Mouse (Mus musculus) CH12F3 (cell line): Measurements from ENCODE around the gene Fam69b.

Experiments
- in situ Hi-C: fragments of 300-500 bp; cut with MboI; formaldehyde crosslinking; loops from 2 replicates; pipeline ENCODE4 v1.14.3; 2020; ENCODE audit warnings: low sequenced_read_pairs

Fam69b gene

DNA sequence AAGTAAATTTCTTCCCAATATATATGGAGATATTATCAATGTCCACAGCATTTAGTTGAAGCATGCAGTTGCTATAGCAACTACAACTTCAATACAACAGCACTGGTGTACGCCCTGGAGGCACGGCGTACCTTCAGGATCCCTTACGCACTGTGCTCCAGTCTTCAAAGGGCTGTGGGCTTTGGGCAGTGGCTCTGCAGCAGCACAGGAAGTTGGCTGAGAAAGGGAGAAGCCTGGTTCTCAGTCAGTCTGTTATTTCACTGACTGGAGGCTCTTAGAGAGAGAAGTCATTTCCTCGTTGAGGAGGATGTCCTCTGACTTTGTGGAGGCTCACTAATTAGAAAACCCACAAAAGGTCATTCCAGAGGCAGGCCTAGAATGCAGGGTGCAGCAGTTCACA lies 5.3 kb upstream of the Fam69b start:
- in situ Hi-C loops: no loop called here

DNA sequence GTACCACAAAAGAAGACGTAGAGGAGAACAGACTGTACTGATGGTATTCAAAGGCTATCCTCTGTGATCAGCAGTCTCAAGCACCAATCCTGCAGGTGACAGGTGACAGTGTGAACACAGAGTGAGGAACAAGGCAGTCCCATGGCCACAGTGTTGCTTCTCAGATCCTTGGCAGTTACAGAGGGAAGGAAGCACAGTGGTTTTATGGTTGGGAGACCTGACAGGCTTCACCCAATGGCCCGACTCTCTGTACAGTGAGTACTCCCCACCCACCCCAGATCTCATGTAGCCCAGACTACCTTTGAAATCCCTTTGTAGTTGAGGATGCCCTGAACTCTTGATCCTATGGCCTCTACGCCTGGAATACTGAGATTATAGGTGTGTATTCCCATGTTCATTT lies 2.8 kb upstream of the Fam69b start:
- in situ Hi-C loops: no loop called here

DNA sequence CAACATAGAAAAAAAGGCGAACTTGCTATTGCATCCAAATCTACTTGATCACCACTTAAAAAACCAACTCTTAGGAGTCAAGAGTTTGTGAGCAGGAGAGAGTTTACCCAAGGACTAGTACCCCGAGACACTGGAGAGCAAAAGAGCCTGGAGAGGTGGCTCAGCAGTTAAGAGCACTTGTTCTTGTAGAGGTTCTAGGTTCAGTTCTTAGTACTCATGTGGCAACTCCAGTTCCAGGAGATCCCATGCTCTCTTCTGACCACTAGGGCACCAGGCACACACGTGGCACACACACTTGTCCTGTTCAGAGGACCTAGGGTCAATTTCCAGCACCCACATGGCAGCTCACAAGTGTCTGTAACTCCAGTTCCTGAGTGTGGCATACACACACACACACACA lies 2.2 kb upstream of the Fam69b start:
- in situ Hi-C loops: no loop called here

- in situ Hi-C loops: no loop called here
These were observed 658 bp downstream of the Fam69b start for GRCm38 (mm10) chr2:26628792-26629437.

DNA sequence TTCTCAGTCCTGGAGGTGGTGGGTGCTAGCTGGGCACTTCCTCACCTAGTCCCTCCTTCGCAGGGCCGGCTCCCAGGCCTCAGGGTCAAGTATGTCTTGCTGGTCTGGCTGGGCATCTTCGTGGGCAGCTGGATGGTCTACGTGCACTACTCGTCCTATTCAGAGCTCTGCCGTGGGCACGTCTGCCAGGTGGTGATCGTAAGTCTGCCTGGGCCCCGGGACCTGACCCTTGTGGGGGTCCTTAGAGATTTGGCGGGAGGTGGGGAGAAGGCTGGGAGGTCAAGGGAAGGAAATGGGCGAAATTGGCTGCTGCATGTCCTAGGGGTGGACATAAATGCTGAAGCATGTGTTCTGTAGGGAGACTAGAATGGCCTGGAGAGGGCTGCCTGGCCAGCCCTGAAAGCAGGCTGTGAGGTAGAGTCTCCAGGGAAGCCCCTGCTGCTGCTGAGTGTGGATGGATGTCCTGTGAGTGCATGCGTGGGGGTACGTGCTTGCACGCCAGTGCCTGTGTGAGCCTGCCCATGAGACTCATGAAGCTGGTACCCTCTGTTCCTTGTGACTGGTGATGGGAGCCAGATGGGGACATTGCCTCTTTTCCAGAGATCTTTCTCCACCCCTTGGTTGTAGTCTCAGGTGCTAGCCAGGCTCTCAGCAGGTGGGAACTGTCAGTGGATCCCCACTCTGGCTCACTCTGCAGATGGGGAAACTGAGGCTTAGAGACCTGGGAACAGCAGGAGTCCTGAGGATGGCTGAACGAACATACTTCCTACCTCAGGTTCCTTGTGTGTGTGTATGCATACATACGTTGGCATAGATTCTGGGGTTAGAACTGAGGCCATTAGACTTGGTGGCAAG lies 4.5 kb downstream of the Fam69b start:
- in situ Hi-C loops: no loop called here

- in situ Hi-C loops: no loop called here
These were observed 5.8 kb downstream of the Fam69b start for GRCm38 (mm10) chr2:26633953-26634530.

DNA sequence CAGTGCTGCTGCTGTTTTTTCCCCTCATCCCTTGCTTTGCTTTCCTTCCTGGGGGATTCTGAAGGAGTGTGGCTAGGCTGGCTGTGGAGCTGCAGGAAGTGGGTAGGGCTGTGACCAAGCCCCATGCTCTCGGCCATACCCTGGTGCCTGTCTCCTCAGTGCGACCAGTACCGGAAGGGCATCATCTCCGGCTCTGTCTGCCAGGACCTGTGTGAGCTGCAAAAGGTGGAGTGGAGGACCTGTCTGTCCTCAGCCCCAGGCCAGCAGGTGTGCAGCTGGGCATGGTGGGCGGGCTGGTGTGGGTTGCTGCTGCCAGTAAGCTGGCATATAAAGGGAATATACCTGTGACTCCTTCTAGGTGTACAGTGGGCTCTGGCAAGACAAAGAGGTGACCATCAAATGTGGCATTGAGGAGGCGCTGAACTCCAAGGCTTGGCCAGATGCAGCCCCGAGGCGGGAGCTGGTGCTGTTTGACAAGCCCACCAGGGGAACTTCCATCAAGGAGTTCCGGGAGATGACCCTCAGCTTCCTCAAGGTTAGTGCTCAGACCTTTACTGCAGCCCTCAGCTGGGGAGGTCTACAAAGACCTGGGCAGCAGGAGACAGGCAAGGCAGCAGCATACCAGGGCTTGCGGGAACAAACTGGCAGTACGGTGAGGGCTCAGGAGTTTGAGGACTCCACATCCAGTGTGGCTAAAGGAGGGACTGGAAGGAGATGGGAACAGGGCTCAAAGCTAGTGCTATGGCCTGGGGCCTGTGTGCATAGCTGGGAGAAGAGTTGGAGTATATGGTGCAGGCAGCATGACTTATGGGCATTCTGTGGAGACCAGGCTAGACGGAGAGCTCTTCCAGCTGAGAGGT lies 6.6 kb downstream of the Fam69b start:
- in situ Hi-C loops: no loop called here

DNA sequence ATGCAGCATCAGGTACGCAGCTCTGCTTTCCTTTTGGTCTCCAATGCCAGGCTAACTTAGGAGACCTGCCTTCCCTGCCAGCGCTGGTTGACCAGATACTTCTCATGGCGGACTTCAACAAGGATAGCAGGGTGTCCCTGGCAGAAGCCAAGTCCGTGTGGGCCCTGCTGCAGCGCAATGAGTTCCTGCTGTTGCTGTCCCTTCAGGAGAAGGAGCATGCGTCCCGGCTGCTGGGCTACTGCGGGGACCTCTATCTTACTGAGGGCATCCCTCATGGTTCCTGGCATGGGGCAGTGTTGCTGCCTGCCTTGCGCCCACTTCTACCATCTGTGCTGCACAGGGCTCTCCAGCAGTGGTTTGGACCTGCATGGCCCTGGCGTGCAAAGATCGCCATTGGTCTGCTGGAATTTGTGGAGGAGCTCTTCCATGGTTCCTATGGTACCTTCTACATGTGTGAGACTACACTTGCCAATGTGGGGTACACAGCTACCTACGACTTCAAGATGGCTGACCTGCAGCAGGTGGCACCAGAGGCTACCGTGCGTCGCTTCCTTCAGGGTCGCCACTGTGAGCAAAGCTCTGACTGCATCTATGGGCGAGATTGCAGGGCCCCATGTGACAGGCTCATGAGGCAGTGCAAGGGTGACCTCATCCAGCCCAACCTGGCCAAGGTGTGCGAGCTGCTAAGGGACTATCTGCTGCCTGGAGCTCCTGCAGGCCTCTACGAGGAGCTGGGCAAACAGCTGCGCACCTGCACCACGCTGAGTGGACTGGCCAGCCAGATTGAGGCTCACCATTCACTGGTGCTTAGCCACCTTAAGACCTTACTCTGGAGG lies 7.5 kb downstream of the Fam69b start:
- in situ Hi-C loops: no loop called here

GRCm38 (mm10) chr2:26636325-26636635 lies 8.0 kb downstream of the Fam69b start:
- in situ Hi-C loops: no loop called here

GRCm38 (mm10) chr2:26637316-26637932 lies 9.2 kb downstream of the Fam69b start:
- in situ Hi-C loops: no loop called here

DNA sequence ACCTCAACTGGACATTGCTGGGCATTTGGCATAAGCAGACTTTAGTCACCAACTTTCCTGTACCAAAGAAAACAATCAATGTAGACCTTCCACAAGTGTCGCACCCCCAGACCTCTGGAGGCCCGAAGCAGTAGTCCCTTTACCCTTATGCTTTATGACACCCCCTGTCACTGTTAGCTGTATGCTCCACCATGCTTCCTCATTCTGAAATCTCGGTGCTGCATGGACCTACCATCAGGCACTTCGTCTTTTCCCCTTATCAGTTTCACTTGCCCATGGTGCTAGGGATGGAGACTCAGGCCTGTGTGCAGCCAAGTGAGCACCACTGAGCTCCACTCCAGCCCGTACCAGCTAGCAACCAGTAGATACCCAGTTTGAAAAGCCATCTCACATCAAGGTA lies 9.8 kb downstream of the Fam69b start:
- in situ Hi-C loops: no loop called here

DNA sequence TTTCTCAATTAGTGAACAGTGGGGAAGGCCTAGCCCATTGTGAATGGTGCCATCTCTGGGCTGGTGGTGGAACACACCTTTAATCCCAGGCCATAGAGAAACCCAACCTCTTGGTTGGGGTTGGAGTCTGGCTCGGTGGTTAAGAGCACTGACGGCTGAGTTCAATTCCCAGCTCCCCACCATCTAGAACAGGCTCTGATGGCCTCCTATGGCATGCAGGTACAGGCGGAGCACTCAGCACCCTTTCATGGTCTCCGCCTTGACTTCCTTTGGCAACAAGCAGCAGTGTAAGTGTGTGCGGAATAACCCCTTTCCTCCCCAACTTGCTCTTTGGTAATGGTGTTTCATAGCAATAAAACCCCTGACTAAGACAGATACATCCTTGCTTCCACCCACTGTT lies 10.3 kb downstream of the Fam69b start:
- in situ Hi-C loops: no loop called here

GRCm38 (mm10) chr2:26639083-26639482 lies 10.8 kb downstream of the Fam69b start:
- in situ Hi-C loops: no loop called here

GRCm38 (mm10) chr2:26639838-26640830 lies 11.9 kb downstream of the Fam69b start:
- in situ Hi-C loops: loop anchor here (10.0 kb wide), 1 partner anchor 395 kb away; no protein-coding TSS in a partner anchor

GRCm38 (mm10) chr2:26641006-26641647 lies 12.9 kb downstream of the Fam69b start:
- in situ Hi-C loops: loop anchor here (10.0 kb wide), 1 partner anchor 394 kb away; no protein-coding TSS in a partner anchor

GRCm38 (mm10) chr2:26643942-26644341 lies 15.7 kb downstream of the Fam69b start:
- in situ Hi-C loops: loop anchor here (10.0 kb wide), 1 partner anchor 391 kb away; no protein-coding TSS in a partner anchor

DNA sequence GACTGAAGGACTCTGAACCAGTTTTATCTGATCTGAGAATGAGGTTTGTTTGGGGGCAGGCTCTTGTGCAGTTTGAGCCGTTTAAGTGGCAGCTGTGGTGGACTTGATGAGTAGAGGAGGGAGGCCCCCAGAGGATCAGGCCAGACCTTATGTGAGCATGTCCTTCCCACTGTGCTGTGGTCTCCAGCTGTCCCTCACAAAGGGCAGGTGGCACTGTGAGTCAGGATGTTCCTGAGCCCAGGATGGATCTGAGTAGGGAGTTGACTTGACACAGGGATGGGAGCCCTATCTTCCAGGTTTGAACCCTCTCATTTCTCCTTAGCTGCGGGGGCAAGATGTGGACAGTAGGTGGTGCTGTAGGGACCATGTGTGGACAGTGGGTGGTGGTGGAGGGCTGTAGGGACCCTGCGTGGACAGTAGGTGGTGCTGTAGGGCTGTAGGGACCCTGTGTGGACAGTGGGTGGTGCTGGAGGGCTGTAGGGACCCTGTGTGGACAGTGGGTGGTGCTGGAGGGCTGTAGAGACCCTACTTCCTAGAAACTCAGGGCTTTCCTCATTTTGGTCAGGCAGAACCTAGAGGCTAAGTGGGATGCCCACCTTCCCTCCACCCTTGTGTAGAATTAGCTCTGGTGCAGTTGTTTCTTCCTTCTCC lies 18.5 kb downstream of the Fam69b start:
- in situ Hi-C loops: loop anchor here (10.0 kb wide), 1 partner anchor 388 kb away; no protein-coding TSS in a partner anchor
